Mouse (Mus musculus): ENCODE measurements around the gene Defb13. TPM values are rescaled to one million over a fixed set of nuclear protein-coding genes. Genes with fewer than 3 reads are reported as not detected.

The Defb13 gene
- polyA plus RNA-seq (2012; rRNA removed) = not detected in 2 replicates

DNA sequence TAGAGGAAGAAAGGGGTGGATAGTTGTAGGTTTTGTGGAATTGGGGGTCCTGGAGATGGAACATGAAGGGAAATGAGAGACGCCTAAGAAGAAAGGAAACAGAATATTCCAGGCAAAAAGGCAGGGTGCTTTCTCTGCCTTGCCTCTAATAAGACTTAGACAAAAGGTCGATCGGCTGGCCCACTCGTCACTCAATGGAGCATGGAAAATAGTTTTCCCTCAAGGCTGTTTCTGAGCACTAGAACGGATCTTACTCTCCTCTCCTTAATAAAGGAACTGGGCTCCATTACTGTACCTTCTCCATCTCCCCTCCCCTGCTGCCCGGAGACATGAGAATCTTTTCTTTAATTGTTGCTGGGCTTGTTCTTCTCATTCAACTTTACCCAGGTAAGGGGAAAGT lies at the start of gene Defb13:
Gene Defb13 (plus strand): TSS at position 301 of the 400 bp plus-strand sequence.

DNA sequence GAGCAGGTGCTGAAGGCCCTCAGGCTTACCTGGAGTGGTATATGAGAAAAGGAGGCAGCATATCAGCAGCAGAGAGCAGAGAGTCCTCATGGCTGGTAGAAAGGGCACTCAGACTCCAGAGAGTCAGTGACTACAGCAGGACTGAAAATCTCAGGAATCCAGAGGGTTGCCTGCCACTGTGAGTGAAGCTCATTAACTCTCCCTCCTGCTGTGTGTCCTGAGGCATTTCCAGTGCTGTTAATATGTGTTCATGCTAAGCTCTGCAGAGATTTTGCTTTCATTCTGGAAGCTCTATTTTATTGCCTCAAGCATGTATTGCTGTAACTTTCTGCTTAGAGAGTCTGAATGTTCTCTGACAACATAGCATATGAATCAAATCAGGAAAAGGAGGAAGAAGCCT lies 40.3 kb upstream of the Defb13 start, which contains the start of gene Defb11:
Gene Defb11 (minus strand): TSS at position 123 of the 400 bp plus-strand sequence.

DNA sequence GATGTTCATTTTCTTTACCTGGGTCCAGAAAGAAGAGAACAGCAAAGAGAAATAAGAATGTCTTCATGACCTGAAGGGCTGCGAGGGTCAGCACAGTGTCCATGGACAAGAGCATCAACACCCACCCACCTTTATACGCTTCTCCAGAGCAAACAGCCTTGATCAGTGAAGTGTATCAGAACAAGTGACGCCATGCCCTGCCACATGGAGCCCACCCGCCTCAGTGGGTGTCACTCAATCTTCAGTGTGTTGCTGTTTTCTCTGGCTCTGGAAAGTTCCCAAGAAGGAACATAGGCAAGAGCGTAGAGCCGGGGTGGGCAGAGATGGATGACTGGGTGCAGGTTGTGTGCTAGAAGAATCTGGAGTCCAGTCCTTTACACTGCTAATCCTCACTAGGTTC lies 14.0 kb upstream of the Defb13 start, which contains the start of gene Defb15:
Gene Defb15 (minus strand): TSS at position 101 of the 400 bp plus-strand sequence.

DNA sequence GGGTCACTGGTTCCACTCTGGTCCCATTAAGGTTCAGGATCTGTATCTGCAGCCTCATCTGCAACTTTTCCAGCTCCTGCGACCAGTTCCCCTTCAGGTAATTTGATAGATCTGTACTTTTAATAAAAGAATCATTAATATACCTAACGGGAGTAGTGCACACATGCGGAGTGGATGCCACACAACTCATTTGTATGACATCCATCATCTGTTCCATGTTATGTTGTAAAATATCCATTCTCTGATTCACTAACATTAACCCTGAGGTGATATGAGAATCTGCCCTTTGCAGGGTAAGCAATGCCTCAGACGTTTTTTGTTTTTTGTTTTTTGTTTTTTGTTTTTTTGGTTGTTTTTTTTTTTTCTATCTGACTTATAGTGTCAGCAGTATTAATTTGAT lies 8.5 kb upstream of the Defb13 start, which contains the start of gene Defb35:
Gene Defb35 (plus strand): TSS at position 301 of the 400 bp plus-strand sequence.

DNA sequence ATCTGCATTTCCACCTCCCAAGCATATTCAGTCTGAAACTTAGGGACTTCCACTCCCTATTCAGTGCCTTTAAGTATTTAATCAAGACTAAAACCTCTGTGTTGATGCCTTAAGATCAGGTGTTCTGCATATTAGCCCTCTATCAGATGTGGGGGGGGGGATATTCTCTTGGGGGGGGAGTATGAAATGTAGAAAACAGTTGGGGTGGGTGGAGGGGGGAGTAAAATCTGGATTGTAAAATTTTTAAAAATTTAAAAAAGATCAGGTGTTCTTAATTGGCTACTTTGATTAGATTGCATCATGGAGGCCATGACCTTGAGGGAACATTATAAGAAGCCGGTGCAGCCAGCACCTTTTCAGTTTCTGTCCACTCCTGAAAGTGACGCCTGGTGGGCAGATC lies 11.9 kb downstream of the Defb13 start, which contains the start of gene Fam90a1a:
Gene Fam90a1a (plus strand): TSS at position 301 of the 400 bp plus-strand sequence.

DNA sequence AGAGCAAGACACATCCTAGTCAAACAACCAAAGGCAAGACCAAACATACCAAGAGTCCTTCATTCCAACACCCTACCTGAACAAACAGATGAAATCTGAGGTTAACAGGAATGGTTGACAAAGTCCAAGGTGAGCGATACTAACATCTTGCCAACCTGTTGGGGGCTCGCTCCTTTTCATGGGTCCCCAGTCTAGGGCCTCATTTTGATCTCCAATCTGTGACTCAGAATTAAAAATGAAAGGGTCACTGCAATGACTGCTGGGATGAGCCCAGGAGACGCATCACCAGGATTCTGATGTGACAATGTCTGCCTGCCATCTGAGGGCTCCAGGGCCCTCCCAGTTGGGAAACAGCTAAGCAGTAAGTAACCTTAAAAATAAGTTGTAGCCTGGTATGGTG lies 22.9 kb downstream of the Defb13 start, which contains the start of gene Ccdc70:
Gene Ccdc70 (plus strand): TSS at position 301 of the 400 bp plus-strand sequence.

Other genes starting within 250 kb of the Defb13 start
- gene AY761184, start 243.1 kb upstream of the Defb13 start, polyA plus RNA-seq (2012; rRNA removed) = not detected in 2 replicates
- gene Defa24, start 212.3 kb upstream of the Defb13 start, polyA plus RNA-seq (2012; rRNA removed) = not detected in 2 replicates
- not detected in 2 replicates for gene Defb50, start 123.2 kb upstream of the Defb13 start, polyA plus RNA-seq (2012; rRNA removed)
- not detected in 2 replicates for gene Defb2, start 106.8 kb upstream of the Defb13 start, polyA plus RNA-seq (2012; rRNA removed)
- 0.50 TPM in 1 of 2 replicates, not detected in the other for gene Defb10, start 87.9 kb upstream of the Defb13 start, polyA plus RNA-seq (2012; rRNA removed)
- not detected in 2 replicates for gene Defb9, start 61.3 kb upstream of the Defb13 start, polyA plus RNA-seq (2012; rRNA removed)
- gene Defb11, start 40.4 kb upstream of the Defb13 start, polyA plus RNA-seq (2012; rRNA removed) = 12.3 and 15.2 TPM in 2 replicates
- gene Defb15, start 14.1 kb upstream of the Defb13 start, polyA plus RNA-seq (2012; rRNA removed) = not detected in 2 replicates
- not detected in 2 replicates for gene Defb35, start 8.4 kb upstream of the Defb13 start, polyA plus RNA-seq (2012; rRNA removed)
- gene Fam90a1a, start 12.0 kb downstream of the Defb13 start, polyA plus RNA-seq (2012; rRNA removed) = not detected in 2 replicates
- gene Ccdc70, start 23.0 kb downstream of the Defb13 start, polyA plus RNA-seq (2012; rRNA removed) = not detected in 2 replicates
- gene Atp7b, start 113.5 kb downstream of the Defb13 start, polyA plus RNA-seq (2012; rRNA removed) = 2.2 TPM in 2 replicates
- gene Alg11, start 114.0 kb downstream of the Defb13 start, polyA plus RNA-seq (2012; rRNA removed) = 9.7 TPM in 2 replicates
- 0.74 and 0.86 TPM in 2 replicates for gene Nek5, start 178.3 kb downstream of the Defb13 start, polyA plus RNA-seq (2012; rRNA removed)
- 9.0 and 9.9 TPM in 2 replicates for gene Nek3, start 219.7 kb downstream of the Defb13 start, polyA plus RNA-seq (2012; rRNA removed)
- 24.6 and 31.2 TPM in 2 replicates for gene Ckap2, start 239.1 kb downstream of the Defb13 start, polyA plus RNA-seq (2012; rRNA removed)
- 26.8 and 26.9 TPM in 2 replicates for gene Vps36, start 246.0 kb downstream of the Defb13 start, polyA plus RNA-seq (2012; rRNA removed)